Comparison of ENCODE assay signal across 8 mouse cellular contexts in the genomic region with DNA sequence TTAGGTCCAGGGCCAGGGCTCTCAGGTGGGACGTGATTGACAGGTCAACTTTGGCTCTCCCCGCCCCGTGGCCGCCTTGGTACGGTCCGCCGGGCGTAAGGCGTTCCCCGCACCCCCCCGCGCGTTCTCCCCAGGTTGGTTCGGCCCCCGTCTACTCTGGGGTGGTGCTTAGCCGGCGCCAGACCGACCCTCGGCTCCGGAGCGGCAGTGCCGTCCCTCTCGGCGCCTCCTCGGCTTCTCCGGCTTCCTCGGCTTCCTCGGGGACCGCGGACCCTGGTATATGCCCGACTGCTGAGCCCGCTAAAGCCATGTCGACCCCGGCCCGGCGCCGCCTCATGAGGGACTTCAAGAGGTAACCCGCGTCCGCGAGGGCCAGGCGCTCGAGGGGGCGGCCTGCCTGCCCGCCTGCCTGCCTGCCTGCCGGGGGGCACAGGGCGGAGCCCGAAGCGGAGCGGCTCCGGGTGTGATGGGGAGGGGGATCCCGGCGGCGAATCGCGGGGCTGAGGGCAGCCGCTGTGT. TPM values are rescaled to one million over a fixed set of nuclear protein-coding genes. Genes with fewer than 3 reads are reported as not detected.
A peak's percentile ranks its signal among the peaks of the same experiment; 100 is the strongest.
DNase-seq lines count a peak whose midpoint lies in the region; ATAC-seq and TF ChIP-seq lines count a peak whose summit lies in the region.

No protein-coding gene starts in this region.

- peak overlapping the region; percentile 89 for H3K27ac ChIP-seq in gastrocnemius, adult 2 months
- peak overlapping the region; percentile 68; the same call in 1 of the 2 replicates for H3K27ac ChIP-seq in hindbrain, postnatal 0 days

- H3K4me2 ChIP-seq in hindbrain, postnatal 0 days (ENCODE audit: low read depth, low read length), result peak overlapping the region; percentile 59

- DNase-seq in ZHBTc4 (ENCODE audit: low read depth, low spot score), result peak; percentile 95
- peak; percentile 94 for DNase-seq in gastrocnemius, adult 2 months
- peak; percentile 88 for DNase-seq in hindbrain, postnatal 0 days (ENCODE audit: low spot score)
- peak; percentile 84 to 85 for DNase-seq in left cerebral cortex, adult 18-20 months (ENCODE audit: low spot score in 2 of 2)
- peak; percentile 92 to 93 for DNase-seq in lung, postnatal 4 days
- DNase-seq in retina, postnatal 1 day, result peak; percentile 91
- DNase-seq in thymus, postnatal 4 days, result peak; percentile 94

- no peaks in the 10 kb centered on the region for H3K27me3 ChIP-seq in hindbrain, postnatal 0 days (ENCODE audit: insufficient read depth, low read length)

- no peaks in the 10 kb centered on the region for H3K4me1 ChIP-seq in hindbrain, postnatal 0 days (ENCODE audit: insufficient read depth, low read length)

- H3K4me3 ChIP-seq in gastrocnemius, adult 2 months, result peak overlapping the region; percentile 87
- H3K4me3 ChIP-seq in hindbrain, postnatal 0 days (ENCODE audit: low read length), result peak overlapping the region; percentile 65

- intact Hi-C loops in gastrocnemius, adult 2 months (cut with DNase I), result no loop called here

- 24% methylated on average over 57 of the region's 57 CpGs for WGBS in hindbrain, postnatal 0 days

- peak; percentile 86 for ATAC-seq in common myeloid progenitor, adult 5-6 weeks (replicated peaks; ENCODE audit: low read depth, poor library complexity, severe bottlenecking)
- ATAC-seq in hindbrain, postnatal 0 days, result peak; percentile 97

- no peak for TF ChIP-seq CTCF in gastrocnemius, adult 2 months (IDR thresholded peaks at IDR 0.05)
- no peak for TF ChIP-seq CTCF in hindbrain, postnatal 0 days (IDR thresholded peaks at IDR 0.05; ENCODE audit: low read depth)

- no peaks in the 10 kb centered on the region for H3K9me3 ChIP-seq in hindbrain, postnatal 0 days (ENCODE audit: low read length)

- H3K36me3 ChIP-seq in hindbrain, postnatal 0 days (ENCODE audit: insufficient read depth, low read length), result no peaks in the 10 kb centered on the region

- H3K9ac ChIP-seq in hindbrain, postnatal 0 days (replicated peaks; ENCODE audit: low read length), result peak overlapping the region; percentile 66

RNA-seq across cellular contexts. Expression of gene C330007P06Rik, which starts 0.3 kb away (rescaled TPM):
- total RNA-seq in common myeloid progenitor, adult 5-6 weeks (2017), result 55.6 TPM in 2 replicates
- total RNA-seq in gastrocnemius, adult 2 months (2021), result 10 to 100 TPM; 12.0 TPM
- 20.5 and 26.8 TPM in 2 replicates for total RNA-seq in hindbrain, postnatal 0 days (2014; rRNA removed)
- 20.5 and 21.5 TPM in 2 replicates for polyA plus RNA-seq in hindbrain, postnatal 0 days (2015; fragmentation: Nextera tagmentation; extraction: Ambion mirVana)
- 10 to 100 TPM; 36.9 to 39.0 TPM for total RNA-seq in left cerebral cortex, adult 18-20 months (2021)

RNA-seq across cellular contexts. Expression of gene Ube2a, which starts 0.5 kb away (rescaled TPM):
- total RNA-seq in common myeloid progenitor, adult 5-6 weeks (2017), result 13.8 and 19.4 TPM in 2 replicates
- 10 to 100 TPM; 37.7 to 40.0 TPM for total RNA-seq in gastrocnemius, adult 2 months (2021)
- total RNA-seq in hindbrain, postnatal 0 days (2014; rRNA removed), result 28.5 and 31.2 TPM in 2 replicates
- polyA plus RNA-seq in hindbrain, postnatal 0 days (2015; fragmentation: Nextera tagmentation; extraction: Ambion mirVana), result 134 and 140 TPM in 2 replicates
- total RNA-seq in left cerebral cortex, adult 18-20 months (2021), result 10 to 100 TPM; 44.1 to 50.3 TPM

RNA-seq across cellular contexts. Expression of gene Nkrf, which starts 28.5 kb away (rescaled TPM):
- 18.5 and 20.6 TPM in 2 replicates for total RNA-seq in common myeloid progenitor, adult 5-6 weeks (2017)
- 1 to 10 TPM; 2.7 to 2.9 TPM for total RNA-seq in gastrocnemius, adult 2 months (2021)
- 12.8 and 15.0 TPM in 2 replicates for total RNA-seq in hindbrain, postnatal 0 days (2014; rRNA removed)
- 15.3 and 15.4 TPM in 2 replicates for polyA plus RNA-seq in hindbrain, postnatal 0 days (2015; fragmentation: Nextera tagmentation; extraction: Ambion mirVana)
- total RNA-seq in left cerebral cortex, adult 18-20 months (2021), result 10 to 100 TPM; 37.5 to 38.0 TPM

Comparison
In these comparisons a context has a peak if more than half of its experiments do, and no peak if none do; other contexts are left out.
1. Peak in every context shown above with its lines: DNase-seq, ATAC-seq, H3K4me3 ChIP-seq and H3K27ac ChIP-seq.